Comparison of ENCODE assay signal across 18 mouse cellular contexts in genomic region chr9:105967976-105968375, GRCm38 (mm10). TPM values are rescaled to one million over a fixed set of nuclear protein-coding genes. Genes with fewer than 3 reads are reported as not detected.
"Had no signal": no experiment of that assay in that cellular context is flagged by ENCODE, and none has a peak within 500 bp of the region (broad histone marks: within the 10 kb centered on the region; RNA-seq: fewer than 3 reads in every experiment).

No protein-coding gene starts in this region.

- H3K9ac ChIP-seq: lung, embryonic 14.5 days; neural tube, embryonic 13.5 days; neural tube, embryonic 15.5 days had no signal

- H3K4me1 ChIP-seq: midbrain, embryonic 10.5 days; neural tube, embryonic 13.5 days; neural tube, embryonic 15.5 days had no signal

- ATAC-seq: midbrain, embryonic 16.5 days had no signal

- H3K27ac ChIP-seq: midbrain, embryonic 10.5 days; neural tube, embryonic 13.5 days; neural tube, embryonic 15.5 days had no signal

- H3K27me3 ChIP-seq: neural tube, embryonic 13.5 days; neural tube, embryonic 15.5 days had no signal

- DNase-seq: lung, adult 18-20 months; lung, embryonic 14.5 days; lung, postnatal 10 days; lung, postnatal 4 days; midbrain, embryonic 14.5 days; retina, postnatal 1 day; right cerebral cortex, adult 18-20 months; right cerebral cortex, postnatal 25 days; right cerebral cortex, postnatal 4 days; spleen, adult 18-20 months; thymus, adult 18-20 months; thymus, postnatal 14 days; thymus, postnatal 36 days had no signal

- H3K36me3 ChIP-seq: midbrain, embryonic 10.5 days; neural tube, embryonic 13.5 days; neural tube, embryonic 15.5 days had no signal

- H3K9me3 ChIP-seq: midbrain, embryonic 10.5 days; neural tube, embryonic 13.5 days; neural tube, embryonic 15.5 days had no signal

- H3K4me3 ChIP-seq: midbrain, embryonic 10.5 days; myocyte; neural tube, embryonic 13.5 days; neural tube, embryonic 15.5 days had no signal

- H3K4me2 ChIP-seq: lung, embryonic 14.5 days; neural tube, embryonic 13.5 days; neural tube, embryonic 15.5 days had no signal

RNA-seq across cellular contexts. Expression of gene Col6a5, which starts 7.5 kb away (rescaled TPM):
- polyA plus RNA-seq: midbrain, embryonic 10.5 days; myocyte had no signal
